Mouse (Mus musculus) c-Kit-negative CD71-positive TER-119-positive erythroid progenitor cells, embryonic 14.5 days (primary cell): ENCODE measurements around the gene Fyn.

ENCODE experiments used
- DNase-seq: peaks from one replicate; pipeline ENCODE4 v3.0.0-alpha.2; 2013; ENCODE audit warnings: low read depth, low spot score

Gene Fyn

GRCm38 (mm10) chr10:39563552-39564223 is 195.0 kb downstream of the Fyn start:
- DNase-seq: no peak

GRCm38 (mm10) chr10:39566901-39567300 is 198.2 kb downstream of the Fyn start:
- DNase-seq: no peak

GRCm38 (mm10) chr10:39568991-39569390 is 200.3 kb downstream of the Fyn start:
- DNase-seq: no peak

GRCm38 (mm10) chr10:39571011-39571410 is 202.4 kb downstream of the Fyn start:
- no peak for DNase-seq

GRCm38 (mm10) chr10:39572050-39572671 is 203.5 kb downstream of the Fyn start:
- DNase-seq: no peak

GRCm38 (mm10) chr10:39572672-39573051 is 204.0 kb downstream of the Fyn start:
- DNase-seq: no peak

- no peak for DNase-seq
These were observed 207.8 kb downstream of the Fyn start for GRCm38 (mm10) chr10:39576466-39576865.

- DNase-seq: no peak
These were observed 211.8 kb downstream of the Fyn start for GRCm38 (mm10) chr10:39580477-39580876.

GRCm38 (mm10) chr10:39582385-39582784 is 213.7 kb downstream of the Fyn start:
- DNase-seq: no peak

- no peak for DNase-seq
These were observed 215.1 kb downstream of the Fyn start for GRCm38 (mm10) chr10:39583718-39584117.

GRCm38 (mm10) chr10:39587290-39587925 is 218.8 kb downstream of the Fyn start:
- DNase-seq: no peak

GRCm38 (mm10) chr10:39587973-39588746 is 219.5 kb downstream of the Fyn start:
- no peak for DNase-seq

- no peak for DNase-seq
These were observed 221.3 kb downstream of the Fyn start for GRCm38 (mm10) chr10:39589765-39590546.

GRCm38 (mm10) chr10:39590629-39591028 is 222.0 kb downstream of the Fyn start:
- no peak for DNase-seq

- no peak for DNase-seq
These were observed 223.8 kb downstream of the Fyn start for GRCm38 (mm10) chr10:39592501-39592900.

- DNase-seq: no peak
These were observed 226.1 kb downstream of the Fyn start for GRCm38 (mm10) chr10:39594716-39595115.

- no peak for DNase-seq
These were observed 227.2 kb downstream of the Fyn start for GRCm38 (mm10) chr10:39595862-39596261.

GRCm38 (mm10) chr10:39597116-39597791 is 228.6 kb downstream of the Fyn start:
- no peak for DNase-seq

- no peak for DNase-seq
These were observed 229.1 kb downstream of the Fyn start for GRCm38 (mm10) chr10:39597792-39598183.

GRCm38 (mm10) chr10:39599601-39600000 is 230.9 kb downstream of the Fyn start:
- DNase-seq: no peak

- no peak for DNase-seq
These were observed 231.5 kb downstream of the Fyn start for GRCm38 (mm10) chr10:39600115-39600514.
